Mouse (Mus musculus): ENCODE measurements around the gene AY761185. TPM values are rescaled to one million over a fixed set of nuclear protein-coding genes. Genes with fewer than 3 reads are reported as not detected.
"Not testable (repeated sequence)": the region's sequence is repeated elsewhere in the genome, so short reads cannot be mapped to it uniquely, and the experiment has no call there.

Gene AY761185
- polyA plus RNA-seq (2012; rRNA removed) = not detected in 2 replicates

GRCm38 (mm10) chr8:20944610-20945009 lies at the start of gene AY761185:
TSS of gene AY761185 (minus strand) at chr8:20944710.
- DNase-seq (ENCODE audit: low spot score) = no peak

GRCm38 (mm10) chr8:20994042-20994441 lies 49.5 kb upstream of the AY761185 start:
- DNase-seq (ENCODE audit: low spot score) = not testable (repeated sequence)

DNA sequence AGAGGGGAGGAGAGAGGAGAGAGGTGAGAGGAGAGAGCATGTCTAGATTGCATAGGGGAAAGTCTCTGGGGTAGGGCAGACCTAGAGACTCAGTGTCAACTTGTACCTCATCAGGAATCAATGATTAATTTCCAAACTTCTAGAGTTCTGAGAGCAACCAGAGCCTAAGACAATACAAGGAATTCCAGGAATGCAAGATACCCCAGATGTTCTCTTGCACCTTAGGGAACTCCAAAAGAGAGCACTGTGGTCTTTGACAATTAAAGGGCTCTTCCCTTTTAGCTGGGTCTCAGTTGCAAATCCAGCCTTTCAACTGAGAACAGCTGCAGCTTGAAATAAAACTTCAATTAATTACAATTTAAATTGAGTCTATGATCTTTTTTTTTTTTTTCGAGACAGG lies 35.3 kb upstream of the AY761185 start:
- no peak for DNase-seq (ENCODE audit: low spot score)

DNA sequence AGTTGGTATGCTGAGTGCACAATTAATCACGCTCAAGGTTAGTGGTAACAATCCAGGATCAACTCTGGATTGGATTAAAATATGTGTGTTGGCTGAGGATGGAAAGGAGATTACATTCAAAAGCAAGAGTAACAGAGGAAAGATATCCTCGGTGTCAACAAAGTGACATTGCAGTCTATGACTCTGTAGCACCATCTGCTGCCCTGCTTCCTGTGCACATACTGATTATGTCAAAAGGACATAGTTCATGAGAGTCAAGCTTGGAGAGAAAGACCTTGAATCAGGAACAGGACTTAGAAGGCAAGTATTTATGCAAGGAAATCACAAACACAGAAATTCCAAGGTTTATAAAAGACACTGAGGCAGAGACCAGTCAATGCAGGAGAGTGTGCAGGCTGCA lies 20.0 kb upstream of the AY761185 start:
- DNase-seq (ENCODE audit: low spot score) = no peak

GRCm38 (mm10) chr8:20921971-20922370 lies 22.5 kb downstream of the AY761185 start, which contains the start of gene Gm6040:
TSS of gene Gm6040 (minus strand) at chr8:20922071.
- no peak for DNase-seq (ENCODE audit: low spot score)

DNA sequence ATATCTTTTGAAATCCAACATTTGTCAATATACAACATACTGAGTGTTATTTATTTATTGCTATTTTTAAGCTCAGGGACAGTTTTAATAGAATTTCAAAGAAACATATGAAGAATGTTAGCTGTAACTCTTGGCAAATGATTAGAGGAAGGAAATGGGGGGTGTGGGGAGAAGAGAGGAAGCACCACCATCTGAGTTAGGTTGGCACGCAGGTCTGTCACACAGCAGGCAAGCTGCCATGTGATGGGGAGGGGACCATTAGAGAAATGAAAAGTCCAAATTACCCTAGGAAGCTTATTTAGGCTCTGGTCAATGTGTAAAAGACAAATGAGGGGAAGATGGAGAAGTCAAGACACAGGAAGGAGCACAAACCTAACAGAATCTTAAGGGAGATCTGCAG lies 32.2 kb downstream of the AY761185 start:
- DNase-seq (ENCODE audit: low spot score) = no peak

GRCm38 (mm10) chr8:20908256-20908655 lies 36.3 kb downstream of the AY761185 start:
- no peak for DNase-seq (ENCODE audit: low spot score)

GRCm38 (mm10) chr8:20907119-20907518 lies 37.4 kb downstream of the AY761185 start:
- no peak for DNase-seq (ENCODE audit: low spot score)

GRCm38 (mm10) chr8:20902527-20902926 lies 42.0 kb downstream of the AY761185 start, which contains the start of gene Gm15056:
TSS of gene Gm15056 (minus strand) at chr8:20902627.
- no peak for DNase-seq (ENCODE audit: low spot score)

Other genes with a start within 250 kb of the AY761185 start
- gene Defb33, start 52.0 kb downstream of the AY761185 start, polyA plus RNA-seq (2012; rRNA removed) = not detected in 2 replicates
- gene Gm15056, start 42.1 kb downstream of the AY761185 start, polyA plus RNA-seq (2012; rRNA removed) = not detected in 2 replicates
- not detected in 2 replicates for gene Gm6040, start 22.6 kb downstream of the AY761185 start, polyA plus RNA-seq (2012; rRNA removed)
- gene Defa21, start 80.8 kb upstream of the AY761185 start, polyA plus RNA-seq (2012; rRNA removed) = not detected in 2 replicates
- gene Defa23, start 110.3 kb upstream of the AY761185 start, polyA plus RNA-seq (2012; rRNA removed) = not detected in 2 replicates
- 0.25 TPM in 1 of 2 replicates, not detected in the other for gene Defa35, start 120.3 kb upstream of the AY761185 start, polyA plus RNA-seq (2012; rRNA removed)
- not detected in 2 replicates for gene Defa25, start 139.7 kb upstream of the AY761185 start, polyA plus RNA-seq (2012; rRNA removed)
- gene Gm14851, start 151.3 kb upstream of the AY761185 start, polyA plus RNA-seq (2012; rRNA removed) = not detected in 2 replicates
- not detected in 2 replicates for gene Defa30, start 189.9 kb upstream of the AY761185 start, polyA plus RNA-seq (2012; rRNA removed)
- gene Defa22, start 217.6 kb upstream of the AY761185 start, polyA plus RNA-seq (2012; rRNA removed) = not detected in 2 replicates
- not detected in 2 replicates for gene Defa31, start 246.9 kb upstream of the AY761185 start, polyA plus RNA-seq (2012; rRNA removed)

Measured in urinary bladder, adult 2 months (tissue).